In the genomic region with DNA sequence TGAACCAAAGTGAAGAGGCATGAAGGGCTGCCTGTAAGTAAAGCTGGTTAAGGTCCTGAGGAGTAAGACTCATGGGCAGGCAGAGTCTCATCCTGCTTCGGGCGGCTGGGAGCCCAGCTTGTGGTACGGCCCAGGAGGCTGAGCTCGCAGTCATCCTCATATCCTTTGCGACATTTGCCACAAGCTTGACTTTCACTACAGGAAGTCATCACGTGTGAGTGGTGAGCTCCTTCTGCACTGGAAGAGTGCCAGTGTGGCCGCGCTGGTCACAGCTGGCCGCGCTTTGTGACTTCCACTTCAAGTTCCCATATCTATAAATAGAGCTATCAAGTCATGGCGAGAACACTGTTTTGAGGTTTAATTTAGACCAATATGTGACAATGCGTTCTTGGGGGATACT, we compare ENCODE assay signal across 9 mouse cellular contexts. TPM values are rescaled to one million over a fixed set of nuclear protein-coding genes. Genes with fewer than 3 reads are reported as not detected.
DNase-seq lines count a peak whose midpoint lies in the region; ATAC-seq lines count a peak whose summit lies in the region.
"Had no signal": no experiment of that assay in that cellular context is flagged by ENCODE, and none has a peak within 500 bp of the region (broad histone marks: within the 10 kb centered on the region; RNA-seq: fewer than 3 reads in every experiment).

No protein-coding gene starts in this region.

- no peaks in the 10 kb centered on the region for H3K27me3 ChIP-seq in kidney, embryonic 16.5 days (ENCODE audit: insufficient read depth, low read length)
- H3K27me3 ChIP-seq: limb, embryonic 13.5 days had no signal

- no peaks in the 10 kb centered on the region for H3K4me1 ChIP-seq in kidney, embryonic 16.5 days (ENCODE audit: insufficient read depth, low read length)

- H3K36me3 ChIP-seq in kidney, embryonic 16.5 days (ENCODE audit: insufficient read depth, low read length) = no peaks in the 10 kb centered on the region
- H3K36me3 ChIP-seq: limb, embryonic 13.5 days had no signal

- no peak overlapping the region for H3K4me2 ChIP-seq in kidney, embryonic 16.5 days (replicated peaks; ENCODE audit: low read depth, low read length)
- H3K4me2 ChIP-seq: limb, embryonic 13.5 days had no signal

- H3K27ac ChIP-seq in kidney, embryonic 16.5 days (ENCODE audit: low read length) = no peak overlapping the region
- H3K27ac ChIP-seq: limb, embryonic 13.5 days had no signal

- H3K4me3 ChIP-seq in kidney, embryonic 16.5 days (ENCODE audit: low read length) = no peak overlapping the region
- H3K4me3 ChIP-seq: limb, embryonic 13.5 days had no signal

- H3K9ac ChIP-seq in kidney, embryonic 16.5 days (replicated peaks; ENCODE audit: low read length) = no peak overlapping the region
- H3K9ac ChIP-seq: limb, embryonic 13.5 days had no signal

- 62% methylated on average over 12 of the region's 12 CpGs for WGBS in kidney, embryonic 16.5 days

- ATAC-seq in kidney, embryonic 16.5 days (ENCODE audit: low FRiP score, low TSS enrichment) = peak; percentile 23; the same call in 1 of the 2 replicates
- peak; percentile 32; the same call in 1 of the 2 replicates for ATAC-seq in megakaryocyte-erythroid progenitor cell, adult 5-6 weeks (replicated peaks; ENCODE audit: low FRiP score, low TSS enrichment, poor library complexity, severe bottlenecking)
- ATAC-seq in frontal cortex, adult (ENCODE audit: low TSS enrichment) = no peak

- peak; percentile 49 for DNase-seq in right cerebral cortex, postnatal 14 days
- DNase-seq in right cerebral cortex, postnatal 36 days (ENCODE audit: low spot score in 2 of 2) = no peak
- peak; percentile 64 for DNase-seq in gastrocnemius, adult 18-20 months (ENCODE audit: low spot score)
- no peak for DNase-seq in retina, embryonic 14.5 days (ENCODE audit: low spot score)
- no peak for DNase-seq in testis, postnatal 14 days (ENCODE audit: low spot score)

- H3K9me3 ChIP-seq in kidney, embryonic 16.5 days (ENCODE audit: low read length) = no peaks in the 10 kb centered on the region
- H3K9me3 ChIP-seq: limb, embryonic 13.5 days had no signal

RNA-seq across cellular contexts. Expression of a gene that starts 18.7 kb away (rescaled TPM):
- total RNA-seq in gastrocnemius, adult 18-20 months (2021) = not detected
- polyA plus RNA-seq in kidney, embryonic 16.5 days (2015; fragmentation: Nextera tagmentation; extraction: Ambion mirVana) = 0.20 and 0.33 TPM in 2 replicates
- not detected in 2 replicates for total RNA-seq in megakaryocyte-erythroid progenitor cell, adult 5-6 weeks (2014; fragmentation: Nextera tagmentation)
- not detected in 2 replicates for total RNA-seq in megakaryocyte-erythroid progenitor cell, adult 5-6 weeks (2017)

Comparison
In these comparisons a context has a peak if more than half of its experiments do, and no peak if none do; other contexts are left out.
1. DNase-seq: peak in right cerebral cortex, postnatal 14 days (single experiment) and gastrocnemius, adult 18-20 months (single experiment); none in right cerebral cortex, postnatal 36 days (0 of 2), retina, embryonic 14.5 days (single experiment) and testis, postnatal 14 days (single experiment).